Mouse (Mus musculus) liver, embryonic 14.5 days (tissue): ENCODE results near the gene Magel2. TPM values are rescaled to one million over a fixed set of nuclear protein-coding genes. Genes with fewer than 3 reads are reported as not detected.
A peak's percentile ranks its signal among the peaks of the same experiment; 100 is the strongest.

Experiments used
- ATAC-seq: fragments of 200-750 bp; cut with Nextera tagmentation; 2 replicates; pipeline ENCODE4 v1.8.0; 2017; ENCODE audit warnings: moderate number of reproducible peaks, mild to moderate bottlenecking, moderate library complexity; ENCODE audit not compliant: insufficient read depth
- DNase-seq, 3 experiments: peaks; one replicate each; pipeline ENCODE4 v3.0.0-alpha.2; 2012 to 2013; ENCODE audit warnings: low read depth in 3 of 3, low spot score in 3 of 3
- H3K27ac ChIP-seq: fragments of 300-500 bp; sonication (generic); 2 replicates; pipeline ENCODE4 v1.5.1; 2014; ENCODE audit warnings: moderate library complexity, mild to moderate bottlenecking, control low read depth, inconsistent platforms
- H3K27me3 ChIP-seq: fragments of 300-500 bp; sonication (generic); 2 replicates; pipeline ENCODE4 v1.6.1; 2014; ENCODE audit warnings: mild to moderate bottlenecking, low read length, moderate library complexity; ENCODE audit not compliant: control insufficient read depth, insufficient read depth
- H3K36me3 ChIP-seq: fragments of 300-500 bp; sonication (generic); replicated peaks from 2 replicates; pipeline ENCODE4 v1.6.1; 2014; ENCODE audit warnings: low read depth; ENCODE audit not compliant: control insufficient read depth, insufficient read depth
- H3K4me1 ChIP-seq, 2 experiments: fragments of 200-500 bp in 1 of 2; fragments of 300-500 bp in 1 of 2; sonication (generic) in 1 of 2; replicated peaks; 2 replicates each; pipeline ENCODE4 v1.6.1; 2012 to 2014; ENCODE audit warnings: antibody characterized with exemption in 1 of 2, inconsistent platforms in 1 of 2, low read length in 1 of 2; ENCODE audit not compliant: control insufficient read depth in 2 of 2, insufficient read depth in 2 of 2
- H3K4me2 ChIP-seq: fragments of 300-500 bp; sonication (generic); 2 replicates; pipeline ENCODE4 v1.6.1; 2014; ENCODE audit warnings: low read depth, mild to moderate bottlenecking, control low read depth, moderate library complexity
- H3K4me3 ChIP-seq, 2 experiments: fragments of 200-500 bp in 1 of 2; fragments of 300-500 bp in 1 of 2; sonication (generic) in 1 of 2; 2 replicates each; pipeline ENCODE4 v1.5.1; 2012 to 2014; ENCODE audit warnings: low read depth in 2 of 2, low read length in 2 of 2, mild to moderate bottlenecking in 2 of 2, control low read depth in 1 of 2, inconsistent platforms in 1 of 2, moderate library complexity in 1 of 2; ENCODE audit not compliant: insufficient read depth in 1 of 2
- H3K9ac ChIP-seq: fragments of 300-500 bp; sonication (generic); replicated peaks from 2 replicates; pipeline ENCODE4 v1.6.1; 2014; ENCODE audit warnings: mild to moderate bottlenecking, control low read depth, moderate library complexity
- H3K9me3 ChIP-seq: fragments of 300-500 bp; sonication (generic); 2 replicates; pipeline ENCODE4 v1.6.1; 2016; ENCODE audit warnings: low read length, mixed read lengths; ENCODE audit not compliant: control insufficient read depth
- CTCF ChIP-seq: IDR thresholded peaks from 2 replicates; pipeline ENCODE4 v1.5.1; 2016; ENCODE audit warnings: antibody characterized with exemption, low read depth, control low read depth
- EP300 ChIP-seq: IDR thresholded peaks from 2 replicates; pipeline ENCODE4 v1.6.1; 2016; ENCODE audit warnings: antibody characterized with exemption, low read depth
- WGBS: fragments of 180-500 bp; shearing (Covaris S2); extraction: QIAGEN DNeasy Blood & Tissue Kit; methylation state at CpG from one replicate; pipeline ENCODE4 v1.1.7; 2014; ENCODE audit not compliant: insufficient replicate concordance; 5-methylcytosine and 5-hydroxymethylcytosine counted together
- polyA plus RNA-seq, 2 experiments: library from polyadenylated mRNA; depleted of rRNA in 1 of 2; stranded (reverse) in 1 of 2; unstranded in 1 of 2; fragments of >200 nt; fragmentation: Nextera tagmentation in 1 of 2; extraction: Ambion mirVana in 1 of 2; gene quantifications; 2 replicates each; pipeline versions ENCODE4 v1.2.1 to v1.2.3; 2012 to 2014

The Magel2 gene
- polyA plus RNA-seq, 2 experiments = 0.04 TPM

- Histone ChIP-seq H3K9ac (no peak overlapping the region), H3K36me3 (no peaks in the 10 kb centered on the region), H3K27me3 (no peaks in the 10 kb centered on the region), H3K4me1 (no peaks in the 10 kb centered on the region), H3K4me3 (no peak overlapping the region), H3K27ac (no peak overlapping the region), H3K9me3 (no peaks in the 10 kb centered on the region), H3K4me2 (no peak overlapping the region)
- DNase-seq (no peak), ATAC-seq (no peak)
- WGBS = 71% methylated on average over 9 of the region's 9 CpGs
- TF ChIP-seq EP300 (no peak), CTCF (no peak)
These were observed 1.7 kb downstream of the Magel2 start for GRCm38 (mm10) chr7:62378529-62378928.

- Histone ChIP-seq H3K27me3 (no peaks in the 10 kb centered on the region), H3K27ac (no peak overlapping the region), H3K4me2 (no peak overlapping the region), H3K36me3 (no peaks in the 10 kb centered on the region), H3K9me3 (no peaks in the 10 kb centered on the region), H3K9ac (no peak overlapping the region), H3K4me3 (no peak overlapping the region), H3K4me1 (no peaks in the 10 kb centered on the region)
- peak; percentile 46 for TF ChIP-seq CTCF
- no peak for TF ChIP-seq EP300
- ATAC-seq (no peak), DNase-seq (no peak)
- 10% methylated on average over 2 of the region's 2 CpGs for WGBS
These were observed 5.6 kb downstream of the Magel2 start for GRCm38 (mm10) chr7:62382391-62382790.

- no peak overlapping the region for H3K27ac ChIP-seq
- H3K4me3 ChIP-seq = no peak overlapping the region
- 26% methylated on average over 4 of the region's 4 CpGs for WGBS
- DNase-seq = no peak
- H3K4me2 ChIP-seq = no peak overlapping the region
- H3K9me3 ChIP-seq = no peaks in the 10 kb centered on the region
- no peak overlapping the region for H3K9ac ChIP-seq
- no peak for TF ChIP-seq CTCF
- no peak for TF ChIP-seq EP300
- no peaks in the 10 kb centered on the region for H3K27me3 ChIP-seq
- no peaks in the 10 kb centered on the region for H3K4me1 ChIP-seq
- no peak for ATAC-seq
- no peaks in the 10 kb centered on the region for H3K36me3 ChIP-seq
These were observed 11.5 kb downstream of the Magel2 start for GRCm38 (mm10) chr7:62388291-62388690.

GRCm38 (mm10) chr7:62392202-62392601, 15.4 kb downstream of the Magel2 start:
- ATAC-seq (no peak), DNase-seq (no peak)
- no peak for TF ChIP-seq EP300
- no peak for TF ChIP-seq CTCF
- H3K4me2 ChIP-seq = no peak overlapping the region
- no peak overlapping the region for H3K27ac ChIP-seq
- no peak overlapping the region for H3K4me3 ChIP-seq
- 35% methylated on average over 1 of the region's 1 CpGs for WGBS
- H3K4me1 ChIP-seq = no peaks in the 10 kb centered on the region
- H3K27me3 ChIP-seq = no peaks in the 10 kb centered on the region
- H3K9me3 ChIP-seq = no peaks in the 10 kb centered on the region
- no peak overlapping the region for H3K9ac ChIP-seq
- no peaks in the 10 kb centered on the region for H3K36me3 ChIP-seq

GRCm38 (mm10) chr7:62406573-62407050, 29.8 kb downstream of the Magel2 start:
- 50% methylated on average over 19 of the region's 19 CpGs for WGBS

More at GRCm38 (mm10) chr7:62406573-62407050, 29.8 kb downstream of the Magel2 start:
- no peaks in the 10 kb centered on the region for H3K36me3 ChIP-seq
- DNase-seq = no peak
- H3K27me3 ChIP-seq = no peaks in the 10 kb centered on the region
- no peaks in the 10 kb centered on the region for H3K9me3 ChIP-seq
- no peak overlapping the region for H3K9ac ChIP-seq
- no peak for ATAC-seq
- no peak overlapping the region for H3K4me3 ChIP-seq
- H3K4me1 ChIP-seq = no peaks in the 10 kb centered on the region
- H3K4me2 ChIP-seq = no peak overlapping the region
- H3K27ac ChIP-seq = no peak overlapping the region
- TF ChIP-seq EP300 (no peak), CTCF (no peak)
